Mouse (Mus musculus): ENCODE results near the gene Cab39.

Gene Cab39

GRCm38 (mm10) chr1:85793208-85794105, at the start of gene Cab39:
TSS of gene Cab39 (plus strand) at chr1:85793441.
- DNase-seq, result peak; percentile 83 to 96

GRCm38 (mm10) chr1:85744539-85744938, 48.7 kb upstream of the Cab39 start:
- DNase-seq, result no peak

- no peak for DNase-seq
Observed at GRCm38 (mm10) chr1:85746511-85746910, 46.7 kb upstream of the Cab39 start.

GRCm38 (mm10) chr1:85749829-85750228, 43.4 kb upstream of the Cab39 start:
- no peak for DNase-seq

GRCm38 (mm10) chr1:85750650-85751049, 42.6 kb upstream of the Cab39 start:
- DNase-seq, result no peak

GRCm38 (mm10) chr1:85751494-85751893, 41.7 kb upstream of the Cab39 start:
- peak; percentile 6 to 22 for DNase-seq

- DNase-seq, result no peak
Observed at GRCm38 (mm10) chr1:85751932-85752680, 41.1 kb upstream of the Cab39 start.

GRCm38 (mm10) chr1:85757531-85758230, 35.6 kb upstream of the Cab39 start:
- no peak for DNase-seq

GRCm38 (mm10) chr1:85758231-85758968, 34.8 kb upstream of the Cab39 start:
- DNase-seq, result peak in 1 of 2 experiments; percentile 6

GRCm38 (mm10) chr1:85758969-85759293, 34.3 kb upstream of the Cab39 start:
- DNase-seq, result no peak

- DNase-seq, result no peak
Observed at GRCm38 (mm10) chr1:85761665-85762064, 31.6 kb upstream of the Cab39 start.

GRCm38 (mm10) chr1:85763386-85763785, 29.9 kb upstream of the Cab39 start:
- DNase-seq, result no peak

- DNase-seq, result no peak
Observed at GRCm38 (mm10) chr1:85764291-85764690, 28.9 kb upstream of the Cab39 start.

GRCm38 (mm10) chr1:85766120-85766519, 27.1 kb upstream of the Cab39 start:
- no peak for DNase-seq

GRCm38 (mm10) chr1:85767754-85768153, 25.5 kb upstream of the Cab39 start:
- no peak for DNase-seq

GRCm38 (mm10) chr1:85771976-85772375, 21.3 kb upstream of the Cab39 start:
- DNase-seq, result no peak

- DNase-seq, result no peak
Observed at GRCm38 (mm10) chr1:85775136-85775535, 18.1 kb upstream of the Cab39 start.

GRCm38 (mm10) chr1:85776154-85776553, 17.1 kb upstream of the Cab39 start:
- no peak for DNase-seq

- no peak for DNase-seq
Observed at GRCm38 (mm10) chr1:85778436-85778835, 14.8 kb upstream of the Cab39 start, which contains the start of gene A630001G21Rik. TSS of gene A630001G21Rik (minus strand) at chr1:85778643.

- no peak for DNase-seq
Observed at GRCm38 (mm10) chr1:85779012-85779411, 14.2 kb upstream of the Cab39 start.

GRCm38 (mm10) chr1:85779428-85780180, 13.6 kb upstream of the Cab39 start:
- no peak for DNase-seq

- no peak for DNase-seq
Observed at GRCm38 (mm10) chr1:85790565-85790964, 2.7 kb upstream of the Cab39 start.

Data from kidney, postnatal 36 days (tissue).